In the genomic region with DNA sequence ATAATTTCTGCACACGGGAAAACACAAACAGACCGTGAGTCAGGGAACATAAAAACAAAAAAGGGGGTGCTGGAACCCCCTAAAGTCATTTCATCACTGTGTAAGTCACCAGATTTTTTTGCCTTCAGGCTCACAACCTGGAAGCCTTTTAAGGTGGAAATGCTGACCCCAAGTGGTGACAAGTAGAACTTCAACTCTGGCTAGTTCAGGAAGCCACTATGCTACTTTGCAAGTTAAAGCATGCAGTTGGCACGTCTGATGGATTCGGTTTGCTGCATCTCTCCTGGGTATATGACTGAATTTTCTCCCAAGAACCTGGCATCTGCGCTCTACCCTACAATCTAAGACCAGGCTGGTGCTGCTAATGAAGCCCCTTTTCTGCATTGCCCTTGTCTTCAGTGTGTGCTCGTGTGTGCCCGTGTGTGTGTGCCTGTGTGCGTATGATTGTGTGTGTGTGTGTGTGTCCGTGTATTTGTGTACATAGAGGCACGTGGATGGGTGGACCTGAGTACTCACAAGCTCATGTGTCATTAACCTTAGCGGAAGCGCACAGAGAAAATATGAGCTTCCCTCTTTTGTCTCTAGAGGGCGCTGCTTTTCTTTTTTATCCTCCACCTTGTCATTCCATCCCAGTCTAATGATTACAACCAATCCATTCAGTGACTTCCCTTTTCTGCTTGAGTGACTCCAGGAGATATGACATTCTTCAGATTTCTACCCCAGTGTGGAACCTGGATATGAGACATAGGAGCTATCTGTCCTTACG, we compare ENCODE assay signal across 8 mouse cellular contexts. TPM values are rescaled to one million over a fixed set of nuclear protein-coding genes. Genes with fewer than 3 reads are reported as not detected.
DNase-seq lines count a peak whose midpoint lies in the region; ATAC-seq and TF ChIP-seq lines count a peak whose summit lies in the region.

No protein-coding gene starts in this region.

- no peak overlapping the region for H3K9ac ChIP-seq in forebrain, embryonic 15.5 days (replicated peaks)
- no peak overlapping the region for H3K9ac ChIP-seq in limb, embryonic 14.5 days (ENCODE audit: low read depth, low read length, severe bottlenecking)
- no peak overlapping the region for H3K9ac ChIP-seq in midbrain, embryonic 14.5 days (replicated peaks; ENCODE audit: low read length)

- peak; percentile 68 for TF ChIP-seq CTCF in left cerebral cortex, adult 2 months (IDR thresholded peaks at IDR 0.05)

- no peaks in the 10 kb centered on the region for H3K36me3 ChIP-seq in forebrain, embryonic 15.5 days
- no peaks in the 10 kb centered on the region for H3K36me3 ChIP-seq in limb, embryonic 14.5 days (ENCODE audit: control insufficient read depth, insufficient read depth, low read length)
- H3K36me3 ChIP-seq in midbrain, embryonic 14.5 days (ENCODE audit: control insufficient read depth, insufficient read depth, low read length) = no peaks in the 10 kb centered on the region

- H3K4me1 ChIP-seq in forebrain, embryonic 15.5 days = peaks cover 4% of the 10 kb centered on the region
- H3K4me1 ChIP-seq in limb, embryonic 14.5 days (ENCODE audit: control insufficient read depth, insufficient read depth, low read length) = peaks cover 3% of the 10 kb centered on the region
- H3K4me1 ChIP-seq in midbrain, embryonic 14.5 days (ENCODE audit: control insufficient read depth, insufficient read depth, low read length) = no peaks in the 10 kb centered on the region

- no peak for TF ChIP-seq POLR2A in limb, embryonic 14.5 days (IDR thresholded peaks at IDR 0.05; ENCODE audit: borderline replicate concordance, extremely low read depth, insufficient read depth, insufficient read length)

- 13% methylated on average over 14 of the region's 14 CpGs for WGBS in forebrain, embryonic 15.5 days
- WGBS in limb, embryonic 14.5 days = 19% methylated on average over 14 of the region's 14 CpGs
- WGBS in midbrain, embryonic 14.5 days = 16% methylated on average over 14 of the region's 14 CpGs

- DNase-seq in left cerebral cortex, adult 2 months (ENCODE audit: extremely low spot score in 1 of 2, low spot score in 2 of 2) = peak; percentile 54 to 61
- DNase-seq in left cerebral cortex, adult 8-10 months (ENCODE audit: low spot score in 2 of 2) = no peak
- DNase-seq in c-Kit-positive CD71-positive TER-119-negative erythroid progenitor cells, embryonic 14.5 days (ENCODE audit: low read depth) = peak; percentile 53
- peak; percentile 88 for DNase-seq in induced T-regulatory cell, adult 2 months (ENCODE audit: low read depth)
- peak; percentile 66 for DNase-seq in limb, embryonic 14.5 days (ENCODE audit: low spot score)
- peak; percentile 89 for DNase-seq in midbrain, embryonic 14.5 days
- peak; percentile 59 to 72 for DNase-seq in spleen, postnatal 4 days (ENCODE audit: low spot score in 2 of 2)

- intact Hi-C loops in left cerebral cortex, adult 2 months (cut with DNase I) = loop anchor here (1.0 to 10.0 kb wide), 5 partner anchors 53 to 401 kb away; a partner anchor contains a TSS

- no peaks in the 10 kb centered on the region for H3K9me3 ChIP-seq in forebrain, embryonic 15.5 days
- H3K9me3 ChIP-seq in limb, embryonic 14.5 days (ENCODE audit: control insufficient read depth, low read length) = no peaks in the 10 kb centered on the region
- H3K9me3 ChIP-seq in midbrain, embryonic 14.5 days (ENCODE audit: control insufficient read depth, low read length) = no peaks in the 10 kb centered on the region

- no peak overlapping the region for H3K4me3 ChIP-seq in left cerebral cortex, adult 2 months
- H3K4me3 ChIP-seq in forebrain, embryonic 15.5 days = no peak overlapping the region; the same call in 1 of the 2 replicates
- peak overlapping the region; percentile 7; the same call in 1 of the 2 replicates for H3K4me3 ChIP-seq in limb, embryonic 14.5 days (replicated peaks; ENCODE audit: low read length)
- H3K4me3 ChIP-seq in midbrain, embryonic 14.5 days (replicated peaks; ENCODE audit: low read depth, low read length) = no peak overlapping the region

- peak; percentile 78 for ATAC-seq in forebrain, embryonic 15.5 days (replicated peaks)
- ATAC-seq in limb, embryonic 14.5 days (ENCODE audit: low FRiP score, low read depth) = 0 out of 2 replicates have a peak, but pooled peaks have one; percentile 60
- peak; percentile 31; the same call in 1 of the 2 replicates for ATAC-seq in midbrain, embryonic 14.5 days (ENCODE audit: low FRiP score, low TSS enrichment)

- H3K4me2 ChIP-seq in forebrain, embryonic 15.5 days (replicated peaks) = peak overlapping the region; percentile 29
- peak overlapping the region; percentile 46 for H3K4me2 ChIP-seq in limb, embryonic 14.5 days (replicated peaks; ENCODE audit: low read depth, low read length, severe bottlenecking)
- peak overlapping the region; percentile 44 for H3K4me2 ChIP-seq in midbrain, embryonic 14.5 days (ENCODE audit: low read length)

- H3K27ac ChIP-seq in left cerebral cortex, adult 2 months = no peak overlapping the region
- no peak overlapping the region for H3K27ac ChIP-seq in forebrain, embryonic 15.5 days (replicated peaks)
- H3K27ac ChIP-seq in limb, embryonic 14.5 days (replicated peaks; ENCODE audit: low read depth, low read length) = no peak overlapping the region
- no peak overlapping the region for H3K27ac ChIP-seq in midbrain, embryonic 14.5 days (replicated peaks; ENCODE audit: low read depth, low read length)

- 0 out of 2 replicates have a peak, but pooled peaks cover 4% of the 10 kb centered on the region for H3K27me3 ChIP-seq in forebrain, embryonic 15.5 days
- no peaks in the 10 kb centered on the region for H3K27me3 ChIP-seq in limb, embryonic 14.5 days (ENCODE audit: control insufficient read depth, insufficient read depth, low read length)
- peaks cover 5% of the 10 kb centered on the region for H3K27me3 ChIP-seq in midbrain, embryonic 14.5 days (ENCODE audit: control insufficient read depth, insufficient read depth, low read length)

RNA-seq across cellular contexts. Expression of a gene that starts 12.9 kb away (rescaled TPM):
- total RNA-seq in left cerebral cortex, adult 2 months (2021) = not detected
- total RNA-seq in left cerebral cortex, adult 8-10 months (2022) = not detected
- not detected in 2 replicates for polyA plus RNA-seq in forebrain, embryonic 15.5 days (2015; fragmentation: Nextera tagmentation; extraction: Ambion mirVana)
- polyA plus RNA-seq in limb, embryonic 14.5 days (2012; rRNA removed) = not detected in 2 replicates
- not detected in 2 replicates for polyA plus RNA-seq in limb, embryonic 14.5 days (2014; fragmentation: Nextera tagmentation; extraction: Ambion mirVana)
- polyA plus RNA-seq in midbrain, embryonic 14.5 days (2014; fragmentation: Nextera tagmentation; extraction: Ambion mirVana) = 0.17 and 0.18 TPM in 2 replicates

RNA-seq across cellular contexts. Expression of a gene that starts 21.8 kb away (rescaled TPM):
- 10 to 100 TPM in 1 of 2 experiments, 1 to 10 TPM in 1; 8.4 to 10.4 TPM for total RNA-seq in left cerebral cortex, adult 2 months (2021)
- total RNA-seq in left cerebral cortex, adult 8-10 months (2022) = 10 to 100 TPM in 3 of 4 experiments, 1 to 10 TPM in 1; 9.6 to 13.5 (median 10.9) TPM
- 0.80 and 0.88 TPM in 2 replicates for polyA plus RNA-seq in forebrain, embryonic 15.5 days (2015; fragmentation: Nextera tagmentation; extraction: Ambion mirVana)
- 0.36 and 0.72 TPM in 2 replicates for polyA plus RNA-seq in limb, embryonic 14.5 days (2012; rRNA removed)
- polyA plus RNA-seq in limb, embryonic 14.5 days (2014; fragmentation: Nextera tagmentation; extraction: Ambion mirVana) = 1.2 and 1.6 TPM in 2 replicates
- 0.66 and 0.70 TPM in 2 replicates for polyA plus RNA-seq in midbrain, embryonic 14.5 days (2014; fragmentation: Nextera tagmentation; extraction: Ambion mirVana)

Comparison
In these comparisons a context has a peak if more than half of its experiments do, and no peak if none do; other contexts are left out.
1. DNase-seq: peak in left cerebral cortex, adult 2 months (2 of 2), c-Kit-positive CD71-positive TER-119-negative erythroid progenitor cells, embryonic 14.5 days (single experiment), induced T-regulatory cell, adult 2 months (single experiment), limb, embryonic 14.5 days (single experiment), midbrain, embryonic 14.5 days (single experiment) and spleen, postnatal 4 days (2 of 2); none in left cerebral cortex, adult 8-10 months (0 of 2).
2. Peak in every context shown above with its lines, with median percentiles within 50 percentile points of each other: ATAC-seq and H3K4me2 ChIP-seq.